In genomic region chr13:55953426-55953825, GRCm38 (mm10) we compare ENCODE assay signal across 17 mouse cellular contexts.
"Had no signal": no experiment of that assay in that cellular context is flagged by ENCODE, and none has a peak within 500 bp of the region (broad histone marks: within the 10 kb centered on the region; RNA-seq: fewer than 3 reads in every experiment).

No protein-coding gene starts in this region.

- H3K4me3 ChIP-seq: kidney, embryonic 15.5 days; left cerebral cortex, adult 2 months; liver, embryonic 13.5 days; lung, embryonic 15.5 days; megakaryocyte, embryonic 14.5 days; midbrain, embryonic 10.5 days; midbrain, embryonic 13.5 days; myocyte; neural tube, embryonic 13.5 days; stomach, embryonic 15.5 days had no signal

- DNase-seq: kidney, adult 2 months; layer of hippocampus, postnatal 36 days; liver, embryonic 13.5 days; retina, postnatal 1 day; right cerebral cortex, postnatal 25 days; spleen, adult 18-20 months; thymus, adult 18-20 months; thymus, postnatal 36 days had no signal

- H3K4me1 ChIP-seq: kidney, embryonic 15.5 days; liver, embryonic 13.5 days; megakaryocyte, embryonic 14.5 days; neural tube, embryonic 13.5 days had no signal
